Comparison of ENCODE assay signal across 8 mouse cellular contexts in the genomic region with DNA sequence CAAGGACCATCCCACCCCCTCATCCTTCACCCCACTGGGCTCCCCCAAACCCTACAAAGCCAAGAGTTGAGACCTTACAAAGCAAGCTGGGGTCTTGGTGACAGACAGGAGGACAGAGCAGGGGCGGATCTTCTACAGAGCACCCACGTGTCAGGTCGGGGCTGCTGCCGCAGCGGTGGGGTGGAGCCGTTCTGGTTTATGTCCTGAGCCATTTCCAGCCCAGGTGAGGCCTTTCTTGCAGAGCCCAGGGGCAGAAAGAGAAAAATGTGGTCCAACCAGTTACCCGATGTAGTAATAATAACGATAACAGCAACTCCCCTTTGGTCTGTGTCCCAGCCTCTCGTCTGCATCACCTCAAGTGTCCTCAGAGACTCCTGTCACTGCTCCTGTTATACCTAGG.
DNase-seq lines count a peak whose midpoint lies in the region; ATAC-seq lines count a peak whose summit lies in the region.

No protein-coding gene starts in this region.

- H3K9ac ChIP-seq in heart, embryonic 11.5 days (ENCODE audit: low read depth, low read length), result no peak overlapping the region
- no peak overlapping the region for H3K9ac ChIP-seq in forebrain, embryonic 11.5 days (ENCODE audit: low read length)
- H3K9ac ChIP-seq in kidney, embryonic 16.5 days (replicated peaks; ENCODE audit: low read length), result peak overlapping the region; percentile 55
- H3K9ac ChIP-seq in midbrain, embryonic 11.5 days (ENCODE audit: low read length), result peak overlapping the region; percentile 16; the same call in 1 of the 2 replicates

- ATAC-seq in heart, embryonic 11.5 days (replicated peaks; ENCODE audit: insufficient number of reproducible peaks, low FRiP score, low TSS enrichment), result no peak
- ATAC-seq in forebrain, embryonic 11.5 days (replicated peaks; ENCODE audit: low FRiP score), result no peak
- peak; percentile 71 for ATAC-seq in kidney, embryonic 16.5 days (ENCODE audit: low FRiP score, low TSS enrichment)
- ATAC-seq in midbrain, embryonic 11.5 days (ENCODE audit: low FRiP score), result no peak
- ATAC-seq in activated CD4-positive, CD25-positive, alpha-beta regulatory T cell, adult 4 months, result no peak

- DNase-seq in heart, adult 11 months, result no peak
- no peak for DNase-seq in forebrain, embryonic 11.5 days (ENCODE audit: low spot score)
- DNase-seq in midbrain, embryonic 11.5 days (ENCODE audit: low spot score, missing footprints), result no peak
- DNase-seq in adrenal gland, postnatal 4 days (ENCODE audit: low spot score in 2 of 2), result no peak
- no peak for DNase-seq in right cerebral cortex, postnatal 25 days

- 37% methylated on average over 9 of the region's 9 CpGs for WGBS in heart, embryonic 11.5 days (ENCODE audit: insufficient replicate concordance)
- WGBS in forebrain, embryonic 11.5 days, result 41% methylated on average over 9 of the region's 9 CpGs
- WGBS in kidney, embryonic 16.5 days, result 25% methylated on average over 9 of the region's 9 CpGs
- 37% methylated on average over 9 of the region's 9 CpGs for WGBS in midbrain, embryonic 11.5 days

- peaks cover 34% of the 10 kb centered on the region for H3K27me3 ChIP-seq in heart, embryonic 11.5 days (ENCODE audit: control insufficient read depth, insufficient read depth, low read length)
- peaks cover 2% of the 10 kb centered on the region; the same call in 1 of the 2 replicates for H3K27me3 ChIP-seq in forebrain, embryonic 11.5 days (ENCODE audit: control insufficient read depth, insufficient read depth, low read length)
- H3K27me3 ChIP-seq in kidney, embryonic 16.5 days (ENCODE audit: insufficient read depth, low read length), result no peaks in the 10 kb centered on the region
- H3K27me3 ChIP-seq in midbrain, embryonic 11.5 days (ENCODE audit: control insufficient read depth, insufficient read depth, low read length), result peaks cover 5% of the 10 kb centered on the region; the same call in 1 of the 2 replicates

- H3K4me3 ChIP-seq in heart, embryonic 11.5 days (ENCODE audit: low read depth, low read length), result 0 out of 2 replicates have a peak overlapping the region, but pooled peaks have one; percentile 19
- no peak overlapping the region for H3K4me3 ChIP-seq in forebrain, embryonic 11.5 days (ENCODE audit: low read depth, low read length)
- H3K4me3 ChIP-seq in kidney, embryonic 16.5 days (ENCODE audit: low read length), result peak overlapping the region; percentile 39
- H3K4me3 ChIP-seq in midbrain, embryonic 11.5 days (ENCODE audit: low read depth, low read length), result no peak overlapping the region

- no peak overlapping the region for H3K27ac ChIP-seq in heart, embryonic 11.5 days (ENCODE audit: low read depth, low read length)
- no peak overlapping the region for H3K27ac ChIP-seq in forebrain, embryonic 11.5 days (ENCODE audit: low read depth, low read length)
- H3K27ac ChIP-seq in kidney, embryonic 16.5 days (ENCODE audit: low read length), result peak overlapping the region; percentile 61; the same call in 1 of the 2 replicates
- H3K27ac ChIP-seq in midbrain, embryonic 11.5 days (ENCODE audit: low read depth, low read length), result no peak overlapping the region

- no peaks in the 10 kb centered on the region for H3K9me3 ChIP-seq in heart, embryonic 11.5 days (replicated peaks; ENCODE audit: control insufficient read depth, low read length)
- H3K9me3 ChIP-seq in forebrain, embryonic 11.5 days (ENCODE audit: control insufficient read depth, low read length), result no peaks in the 10 kb centered on the region
- peaks cover 4% of the 10 kb centered on the region; the same call in 1 of the 2 replicates for H3K9me3 ChIP-seq in kidney, embryonic 16.5 days (ENCODE audit: low read length)
- no peaks in the 10 kb centered on the region; the same call in 1 of the 2 replicates for H3K9me3 ChIP-seq in midbrain, embryonic 11.5 days (ENCODE audit: control insufficient read depth, low read length)

- no peaks in the 10 kb centered on the region for H3K4me1 ChIP-seq in heart, embryonic 11.5 days (ENCODE audit: control insufficient read depth, insufficient read depth, low read length)
- H3K4me1 ChIP-seq in forebrain, embryonic 11.5 days (replicated peaks; ENCODE audit: control insufficient read depth, insufficient read depth, low read length), result no peaks in the 10 kb centered on the region
- peaks cover 25% of the 10 kb centered on the region for H3K4me1 ChIP-seq in kidney, embryonic 16.5 days (ENCODE audit: insufficient read depth, low read length)
- peaks cover 2% of the 10 kb centered on the region; the same call in 1 of the 2 replicates for H3K4me1 ChIP-seq in midbrain, embryonic 11.5 days (ENCODE audit: control insufficient read depth, insufficient read depth, low read length)

- no peaks in the 10 kb centered on the region for H3K36me3 ChIP-seq in heart, embryonic 11.5 days (ENCODE audit: control insufficient read depth, insufficient read depth, low read length)
- H3K36me3 ChIP-seq in forebrain, embryonic 11.5 days (ENCODE audit: control insufficient read depth, insufficient read depth, low read length), result no peaks in the 10 kb centered on the region
- no peaks in the 10 kb centered on the region for H3K36me3 ChIP-seq in kidney, embryonic 16.5 days (ENCODE audit: insufficient read depth, low read length)
- H3K36me3 ChIP-seq in midbrain, embryonic 11.5 days (ENCODE audit: control insufficient read depth, insufficient read depth, low read length), result no peaks in the 10 kb centered on the region

- H3K4me2 ChIP-seq in heart, embryonic 11.5 days, result peak overlapping the region; percentile 50
- H3K4me2 ChIP-seq in forebrain, embryonic 11.5 days (ENCODE audit: low read depth, low read length, severe bottlenecking), result peak overlapping the region; percentile 36; the same call in 1 of the 2 replicates
- H3K4me2 ChIP-seq in kidney, embryonic 16.5 days (replicated peaks; ENCODE audit: low read depth, low read length), result peak overlapping the region; percentile 66
- H3K4me2 ChIP-seq in midbrain, embryonic 11.5 days, result peak overlapping the region; percentile 31

Comparison
In these comparisons a context has a peak if more than half of its experiments do, and no peak if none do; other contexts are left out.
1. H3K4me3 ChIP-seq: peak in heart, embryonic 11.5 days (single experiment) and kidney, embryonic 16.5 days (single experiment); none in forebrain, embryonic 11.5 days (single experiment) and midbrain, embryonic 11.5 days (single experiment).
2. H3K9ac ChIP-seq: peak in kidney, embryonic 16.5 days (single experiment) and midbrain, embryonic 11.5 days (single experiment); none in heart, embryonic 11.5 days (single experiment) and forebrain, embryonic 11.5 days (single experiment).
3. Peak in every context shown above with its lines, with median percentiles within 50 percentile points of each other: H3K4me2 ChIP-seq.